Mouse (Mus musculus): ENCODE measurements at regions not wholly inside any gene's neighbourhood (a gene's known extent, or its start where the extent isn't known, plus 50 kb on each side); places are given as distances from the start of the nearest gene placed in this dataset.
A peak's percentile ranks its signal among the peaks of the same experiment; 100 is the strongest.

GRCm38 (mm10) chr15:62056889-62057288, 1134.1 kb upstream of the A1bg start:
- DNase-seq (ENCODE audit: extremely low read depth), result no peak
- H3K79me2 ChIP-seq (replicated peaks; ENCODE audit: control insufficient read depth, extremely low read depth, insufficient read depth, poor library complexity, severe bottlenecking), result peaks cover 100% of the 10 kb centered on the region
- no peak overlapping the region for H3K27ac ChIP-seq (ENCODE audit: insufficient read depth, low read depth)
- peaks cover 69 to 93% of the 10 kb centered on the region in 2 experiments for H3K36me3 ChIP-seq (replicated peaks in 1 of 2; ENCODE audit: control insufficient read depth in 1 of 2, insufficient read depth in 1 of 2, low read length in 1 of 2)
- in situ Hi-C loops (cut with MboI; ENCODE audit: low pct_ligation_motif_present, low pct_unique_long_range_greater_than_20kb, low sequenced_read_pairs), result no loop called here
- H3K9ac ChIP-seq (ENCODE audit: insufficient read depth, low read depth), result no peak overlapping the region
- H3K9me3 ChIP-seq (replicated peaks; ENCODE audit: low read length), result no peaks in the 10 kb centered on the region
- no peak overlapping the region; the same call in 1 of the 2 replicates for H3K4me2 ChIP-seq (ENCODE audit: insufficient read depth, low read depth, poor library complexity, severe bottlenecking)
- H3K27me3 ChIP-seq (replicated peaks), result no peaks in the 10 kb centered on the region
- H3K4me1 ChIP-seq (ENCODE audit: control insufficient read depth in 1 of 2, insufficient read depth in 2 of 2), result peaks cover 19 to 91% of the 10 kb centered on the region in 2 experiments
- TF ChIP-seq MAFK (IDR thresholded peaks at IDR 0.05; ENCODE audit: insufficient replicate concordance, low read length), result no peak
- TF ChIP-seq ZNF384 (IDR thresholded peaks at IDR 0.05; ENCODE audit: low read depth, low read length), result no peak
- TF ChIP-seq GABPA (IDR thresholded peaks at IDR 0.05; ENCODE audit: insufficient replicate concordance, low read depth, low read length), result no peak
- TF ChIP-seq NRF1 (IDR thresholded peaks at IDR 0.05; ENCODE audit: low read depth, low read length), result no peak
- TF ChIP-seq PAX5 (IDR thresholded peaks at IDR 0.05; ENCODE audit: low read length), result no peak
- no peak for TF ChIP-seq EP300 (IDR thresholded peaks at IDR 0.05; ENCODE audit: low read length)
- TF ChIP-seq HCFC1 (IDR thresholded peaks at IDR 0.05; ENCODE audit: low read depth, low read length), result no peak
- TF ChIP-seq MXI1 (IDR thresholded peaks at IDR 0.05; ENCODE audit: low read depth, low read length), result no peak
- no peak for TF ChIP-seq IRF4 (IDR thresholded peaks at IDR 0.05; ENCODE audit: low read depth, low read length)
- TF ChIP-seq ETS1 (conservative IDR thresholded peaks at IDR 0.05; ENCODE audit: low read depth, low read length), result no peak
- no peak for TF ChIP-seq TCF12 (IDR thresholded peaks at IDR 0.05; ENCODE audit: low read depth, low read length)
- no peak for TF ChIP-seq CHD1 (IDR thresholded peaks at IDR 0.05; ENCODE audit: low read depth, low read length)
- no peak for TF ChIP-seq ZC3H11A (IDR thresholded peaks at IDR 0.05; ENCODE audit: low read depth, low read length)
- no peak for TF ChIP-seq MAZ (IDR thresholded peaks at IDR 0.05; ENCODE audit: low read depth, low read length)
- no peak for TF ChIP-seq SMC3 (IDR thresholded peaks at IDR 0.05; ENCODE audit: low read depth, low read length)
- no peak for TF ChIP-seq USF2 (conservative IDR thresholded peaks at IDR 0.05; ENCODE audit: low read depth, low read length)
- TF ChIP-seq USF1 (IDR thresholded peaks at IDR 0.05; ENCODE audit: low read depth, low read length), result no peak
- no peak for TF ChIP-seq TBP (conservative IDR thresholded peaks at IDR 0.05; ENCODE audit: low read depth, low read length)
- dilution Hi-C loops (cut with MboI; ENCODE audit: extremely low pct_ligation_motif_present, extremely low pct_unique_long_range_greater_than_20kb, low sequenced_read_pairs), result no loop called here
- no peak overlapping the region for H3K4me3 ChIP-seq (replicated peaks in 1 of 3; ENCODE audit: low read depth in 2 of 3, low read length in 2 of 3, poor library complexity in 1 of 3)

DNA sequence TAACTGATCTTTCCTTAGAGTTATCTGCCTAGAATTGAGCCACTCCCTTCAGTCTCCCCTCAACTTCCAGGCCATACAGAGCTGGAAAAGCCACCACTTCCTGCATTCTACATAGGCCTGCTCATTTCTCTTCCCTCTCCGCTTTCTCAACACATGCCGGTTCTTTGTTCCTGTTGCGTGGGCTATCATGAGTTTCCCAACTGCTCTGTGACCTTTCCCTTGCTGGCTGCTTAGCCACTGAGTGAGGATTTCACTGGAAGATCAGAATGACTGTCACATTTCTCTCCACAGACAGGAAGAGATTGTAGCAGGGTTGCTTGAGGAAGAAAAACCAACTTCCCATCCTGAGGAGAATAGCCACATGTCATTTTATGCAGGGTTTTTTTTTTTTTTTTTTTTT, 1133.6 kb upstream of the A1bg start:
- in situ Hi-C loops (cut with MboI; ENCODE audit: low pct_ligation_motif_present, low pct_unique_long_range_greater_than_20kb, low sequenced_read_pairs), result no loop called here
- peaks cover 65 to 92% of the 10 kb centered on the region in 2 experiments for H3K36me3 ChIP-seq (replicated peaks in 1 of 2; ENCODE audit: control insufficient read depth in 1 of 2, insufficient read depth in 1 of 2, low read length in 1 of 2)

More for the DNA sequence above, 1133.6 kb upstream of the A1bg start:
- H3K4me2 ChIP-seq (ENCODE audit: insufficient read depth, low read depth, poor library complexity, severe bottlenecking), result no peak overlapping the region
- H3K27me3 ChIP-seq (replicated peaks), result no peaks in the 10 kb centered on the region
- H3K9me3 ChIP-seq (replicated peaks; ENCODE audit: low read length), result no peaks in the 10 kb centered on the region
- peaks cover 100% of the 10 kb centered on the region for H3K79me2 ChIP-seq (replicated peaks; ENCODE audit: control insufficient read depth, extremely low read depth, insufficient read depth, poor library complexity, severe bottlenecking)
- TF ChIP-seq ZNF384 (IDR thresholded peaks at IDR 0.05; ENCODE audit: low read depth, low read length) (0 out of 2 replicates have a peak, but pooled peaks have one; percentile 42), RCOR1 (conservative IDR thresholded peaks at IDR 0.05; ENCODE audit: low read depth, low read length) (no peak)
- H3K9ac ChIP-seq (ENCODE audit: insufficient read depth, low read depth), result no peak overlapping the region
- no peak for DNase-seq (ENCODE audit: extremely low read depth)
- H3K4me1 ChIP-seq (ENCODE audit: control insufficient read depth in 1 of 2, insufficient read depth in 2 of 2), result peaks cover 19 to 90% of the 10 kb centered on the region in 2 experiments
- H3K4me3 ChIP-seq (replicated peaks in 1 of 3; ENCODE audit: low read depth in 2 of 3, low read length in 2 of 3, poor library complexity in 1 of 3), result no peak overlapping the region
- H3K27ac ChIP-seq (ENCODE audit: insufficient read depth, low read depth), result peak overlapping the region; percentile 5; the same call in 1 of the 2 replicates
- dilution Hi-C loops (cut with MboI; ENCODE audit: extremely low pct_ligation_motif_present, extremely low pct_unique_long_range_greater_than_20kb, low sequenced_read_pairs), result no loop called here
